Mouse (Mus musculus) ovary, postnatal 14 days (tissue): ENCODE results near the gene Aqp3.
"Not testable (repeated sequence)": the region's sequence is repeated elsewhere in the genome, so short reads cannot be mapped to it uniquely, and the experiment has no call there.

Experiments
- DNase-seq: peaks from one replicate; pipeline ENCODE4 v3.0.0; 2022; ENCODE audit warnings: low spot score

Aqp3 gene

DNA sequence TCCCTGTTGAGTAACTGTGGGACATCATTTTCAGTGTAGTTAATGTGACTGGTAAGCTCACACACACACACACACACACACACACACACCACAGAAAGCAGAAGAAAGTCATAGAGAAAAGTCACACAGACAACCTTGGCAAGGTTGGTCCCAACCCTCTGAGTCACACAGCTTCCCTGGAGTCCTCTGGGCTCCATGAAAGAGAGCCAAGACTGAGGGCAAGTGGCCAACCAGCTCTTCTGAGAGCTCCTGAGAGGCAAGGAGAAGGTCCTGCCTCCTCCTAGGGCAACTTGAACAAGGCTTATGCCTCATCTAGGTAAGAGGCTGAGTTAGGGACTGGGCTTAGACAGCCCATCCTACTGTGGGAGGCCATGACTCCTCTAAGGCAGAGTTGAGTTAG, 4.9 kb upstream of the Aqp3 start:
- no peak for DNase-seq

DNA sequence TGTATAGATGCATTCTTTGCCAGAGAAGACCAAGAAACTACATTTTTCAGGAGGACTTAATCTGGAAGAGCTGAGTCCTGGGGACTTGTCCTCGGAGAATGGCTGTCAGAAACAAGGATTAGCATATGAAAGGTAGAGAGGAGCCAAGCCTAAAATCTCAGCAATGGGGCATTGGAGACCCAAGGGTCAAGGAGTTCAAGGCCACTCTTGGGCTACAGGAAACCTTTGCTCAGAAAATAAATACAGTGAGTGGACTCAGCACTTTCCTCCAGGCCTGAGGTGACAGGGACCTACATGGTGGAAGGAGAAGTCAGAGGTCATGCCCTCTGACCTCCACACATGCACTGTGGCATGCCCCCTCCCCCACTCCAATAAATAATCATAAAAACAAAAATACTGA, 3.0 kb upstream of the Aqp3 start:
- no peak for DNase-seq

DNA sequence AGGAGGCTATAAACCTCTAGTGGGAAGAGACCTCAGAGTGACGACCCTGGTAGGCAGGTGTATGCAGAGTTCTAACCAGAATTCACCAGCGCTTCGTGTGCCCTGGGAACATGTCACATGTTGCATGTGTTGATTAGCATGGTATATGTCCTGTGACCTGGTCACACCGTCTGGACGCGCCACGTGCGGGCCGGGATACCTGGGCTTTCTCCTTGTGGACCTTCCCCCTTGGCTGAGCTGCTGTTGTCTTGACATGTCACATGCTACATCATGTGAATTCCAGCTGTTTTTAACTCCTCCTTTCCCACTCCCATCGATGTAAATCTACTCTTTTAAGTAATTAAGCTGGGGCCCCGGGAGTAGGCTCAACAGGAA, 581 bp upstream of the Aqp3 start:
- no peak for DNase-seq

DNA sequence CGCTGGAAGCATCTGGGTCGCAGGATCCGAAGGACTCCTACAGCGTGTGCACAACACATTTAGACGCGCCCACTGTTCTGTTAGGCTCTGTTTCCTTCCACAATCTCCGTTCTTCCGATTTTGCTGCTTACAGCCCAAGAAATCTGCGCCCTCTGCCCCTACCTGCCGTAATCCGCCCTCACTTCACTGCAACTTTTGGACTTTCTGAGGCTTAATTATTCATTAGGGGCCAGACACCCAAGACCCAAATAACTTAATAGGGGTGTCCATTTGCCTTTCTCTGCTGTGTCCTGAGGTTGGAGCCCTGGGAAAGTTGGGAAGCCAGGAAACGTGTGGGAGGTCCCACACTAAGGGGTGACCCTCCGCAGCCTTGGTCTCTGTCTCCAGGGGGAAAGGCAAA, 602 bp downstream of the Aqp3 start:
- no peak for DNase-seq

DNA sequence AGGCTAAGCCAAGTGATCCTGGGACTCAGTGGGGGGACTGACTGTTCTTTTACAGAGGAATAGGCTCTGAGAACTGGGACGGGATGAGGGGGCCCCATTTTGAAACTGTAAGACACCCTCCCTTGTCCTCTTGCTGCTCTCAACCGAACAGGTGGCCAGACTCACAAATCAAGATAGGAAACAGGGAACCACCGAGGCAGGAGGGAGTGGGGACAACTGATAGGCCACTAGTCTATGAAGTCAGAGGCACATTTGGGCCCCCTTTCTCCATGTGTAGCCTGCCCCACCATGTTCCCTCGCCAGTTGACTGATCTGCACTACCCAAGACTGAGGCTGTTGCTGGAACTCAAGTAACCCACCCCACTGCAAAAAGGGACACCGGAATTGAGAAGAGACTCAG, 1.2 kb downstream of the Aqp3 start:
- no peak for DNase-seq

DNA sequence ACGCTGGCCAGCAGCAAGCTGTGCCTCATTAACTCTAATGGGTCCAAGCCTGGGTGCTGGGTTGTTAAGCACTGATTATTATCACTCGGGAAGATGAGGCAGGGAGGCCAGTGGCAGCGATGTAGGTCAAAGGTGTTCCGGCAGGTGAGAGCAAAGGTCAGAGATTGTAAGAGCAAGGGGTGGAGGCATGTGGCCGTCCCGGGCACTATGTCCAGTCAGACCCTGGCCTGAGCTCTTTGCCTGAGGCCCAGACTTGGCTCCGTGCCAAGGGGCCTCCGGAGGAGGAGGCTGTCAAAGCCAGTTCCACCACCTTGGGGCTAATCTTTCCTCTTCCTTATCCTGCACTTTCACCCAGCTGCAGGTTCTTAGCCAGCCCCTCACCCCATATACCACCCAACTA, 1.8 kb downstream of the Aqp3 start:
- DNase-seq = no peak

DNA sequence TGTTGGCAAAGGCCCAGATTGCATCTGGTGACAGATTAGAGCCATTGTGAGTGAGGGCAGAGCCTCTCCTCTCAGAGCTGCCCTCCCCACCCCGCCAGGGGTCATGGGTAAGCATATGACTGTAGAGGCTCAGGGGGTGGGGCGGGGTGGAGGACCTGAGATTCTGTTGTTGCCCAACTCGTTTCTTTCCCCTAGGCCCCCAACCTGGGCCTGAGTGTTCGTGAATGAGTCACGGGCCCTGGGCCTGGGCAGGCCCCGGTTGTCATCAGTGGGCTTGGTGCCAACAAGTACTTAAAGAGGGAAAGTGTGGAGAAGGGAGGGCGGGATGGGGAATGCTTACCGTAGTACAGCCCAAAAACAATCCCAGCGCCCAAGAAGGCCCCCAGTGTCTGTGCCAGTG, 3.6 kb downstream of the Aqp3 start:
- no peak for DNase-seq

DNA sequence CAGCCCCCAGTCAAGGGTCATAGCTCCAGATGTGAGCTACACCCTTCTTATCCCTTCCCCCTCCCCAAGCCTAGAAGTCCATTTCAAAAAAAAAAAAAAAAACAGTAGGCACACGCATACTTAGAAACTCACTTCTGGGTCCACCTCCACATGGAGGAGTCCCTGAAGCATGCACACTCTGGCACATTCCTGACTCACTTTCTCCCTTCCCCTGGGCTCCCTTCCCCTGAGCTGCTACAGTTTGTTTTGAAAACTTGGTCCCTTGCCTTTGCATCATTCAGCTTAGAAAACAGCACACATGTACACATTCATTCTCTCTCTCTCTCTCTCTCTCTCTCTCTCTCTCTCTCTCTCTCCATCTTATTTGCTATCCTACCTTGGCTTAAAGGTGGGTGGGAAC, 5.0 kb downstream of the Aqp3 start:
- DNase-seq = no peak

DNA sequence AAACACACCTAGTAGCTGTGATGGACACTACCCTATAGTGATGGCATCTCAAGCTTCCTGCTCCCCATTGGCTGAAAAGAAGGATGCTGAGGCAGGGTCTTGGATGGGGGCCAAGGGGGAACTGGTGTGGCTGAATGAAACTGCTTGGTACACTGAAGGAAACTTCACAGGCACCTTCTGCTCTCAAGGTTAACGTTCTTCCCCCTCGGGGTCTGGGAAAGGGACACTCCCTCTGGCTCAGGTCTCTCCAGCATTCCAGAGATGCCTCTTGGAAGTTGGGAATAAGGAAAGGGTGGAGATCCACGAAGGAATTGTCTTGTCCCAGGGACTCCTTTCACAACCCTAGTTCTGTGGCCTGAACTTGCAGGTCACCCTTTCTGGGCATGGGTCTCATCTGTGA, 6.6 kb downstream of the Aqp3 start:
- DNase-seq = no peak

DNA sequence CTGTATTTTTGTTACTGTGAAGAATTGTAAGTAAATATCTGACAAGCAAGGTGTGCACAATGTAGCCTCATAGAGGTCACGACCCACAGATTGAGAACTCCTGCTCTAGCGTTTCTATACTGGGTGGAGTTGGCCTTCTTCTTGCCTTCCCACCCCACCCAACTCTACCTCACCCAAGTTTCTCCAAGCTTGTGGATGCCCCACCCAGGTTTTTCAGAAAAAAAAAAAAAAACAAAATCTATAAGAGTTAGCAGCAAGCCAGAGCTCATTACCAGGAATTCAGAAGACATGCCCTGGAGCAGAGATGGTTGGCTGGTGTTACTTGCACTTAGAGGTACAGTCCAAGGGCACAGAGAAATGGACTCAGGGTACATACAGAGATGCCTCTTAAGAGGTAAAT, 8.3 kb downstream of the Aqp3 start:
- no peak for DNase-seq

DNA sequence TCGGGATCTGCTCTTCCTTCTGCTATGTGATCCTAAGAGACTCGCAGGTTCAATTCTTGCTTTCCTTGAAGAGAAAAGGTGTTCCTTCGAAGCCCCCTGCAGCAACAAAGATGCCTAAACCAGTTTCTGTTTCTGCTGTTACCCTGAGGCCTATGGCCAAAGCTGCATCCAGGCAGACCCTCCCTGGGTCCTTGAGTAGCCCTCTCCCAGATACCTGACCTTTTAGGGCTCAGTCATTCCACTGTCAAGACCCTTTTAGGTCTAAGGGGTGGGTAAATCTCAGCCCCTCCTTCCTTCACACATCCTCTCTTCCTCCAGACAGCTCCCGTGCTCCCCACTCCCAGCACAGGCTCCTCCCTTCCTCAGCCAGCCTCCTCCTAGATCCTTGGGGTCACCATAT, 8.8 kb downstream of the Aqp3 start:
- DNase-seq = no peak

DNA sequence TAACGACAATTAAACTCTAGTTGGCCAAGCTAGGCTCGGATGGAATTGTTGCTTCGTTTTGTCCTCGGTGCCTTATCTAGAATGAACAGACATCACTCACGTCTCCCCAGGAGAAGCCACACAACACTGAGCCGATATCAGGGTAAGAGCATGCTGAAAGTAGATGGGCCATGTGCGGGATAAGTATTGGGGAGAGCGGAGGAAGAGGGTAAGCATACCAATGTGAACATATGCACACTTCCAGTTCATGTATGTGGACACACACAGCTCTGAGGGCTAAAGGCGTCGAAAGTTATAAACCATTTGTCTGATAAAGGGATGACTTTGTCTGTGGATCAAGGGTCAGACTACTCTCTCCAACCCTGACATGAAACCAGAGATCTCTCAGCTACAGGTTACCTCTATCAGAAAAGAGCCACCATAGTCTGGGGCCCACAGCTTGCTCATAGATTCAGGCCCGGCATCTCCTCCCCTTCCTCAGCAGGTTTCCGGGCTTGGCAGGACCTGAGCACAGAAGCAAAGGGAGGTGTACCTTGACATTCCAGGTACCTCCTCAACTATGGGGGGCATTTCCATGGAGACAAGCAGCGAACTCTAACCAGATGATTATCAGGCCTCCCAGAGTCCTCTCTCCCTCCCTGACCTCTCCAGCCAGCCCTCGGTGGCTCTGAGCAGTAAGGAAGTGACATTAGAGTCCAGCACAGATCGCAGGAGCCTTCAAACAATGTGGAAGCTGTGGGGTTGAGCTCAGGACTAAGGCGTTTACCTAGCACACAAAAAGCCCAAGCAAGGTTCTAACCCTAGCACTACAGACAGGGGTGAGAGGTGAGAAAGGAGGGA, 10.3 kb downstream of the Aqp3 start:
- no peak for DNase-seq

DNA sequence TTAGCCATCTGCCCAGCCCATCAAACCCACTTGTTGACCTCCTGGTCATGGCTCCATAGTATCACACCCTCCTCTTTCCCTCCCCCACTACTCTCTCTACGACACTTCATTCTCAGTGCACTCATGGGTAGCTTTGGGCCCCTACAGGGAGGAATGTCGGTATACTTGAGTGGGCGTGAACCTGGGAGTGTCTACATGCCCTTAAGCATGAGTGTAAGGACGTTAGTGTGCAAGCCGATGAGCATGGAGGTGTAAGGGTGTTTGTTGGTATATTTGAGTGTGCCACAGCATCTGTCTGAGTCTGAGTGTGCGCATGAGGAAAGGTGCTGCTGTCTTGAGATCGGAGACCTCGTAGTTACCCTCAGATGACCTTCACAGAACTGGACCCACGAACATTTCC, 11.0 kb downstream of the Aqp3 start:
- DNase-seq = no peak

DNA sequence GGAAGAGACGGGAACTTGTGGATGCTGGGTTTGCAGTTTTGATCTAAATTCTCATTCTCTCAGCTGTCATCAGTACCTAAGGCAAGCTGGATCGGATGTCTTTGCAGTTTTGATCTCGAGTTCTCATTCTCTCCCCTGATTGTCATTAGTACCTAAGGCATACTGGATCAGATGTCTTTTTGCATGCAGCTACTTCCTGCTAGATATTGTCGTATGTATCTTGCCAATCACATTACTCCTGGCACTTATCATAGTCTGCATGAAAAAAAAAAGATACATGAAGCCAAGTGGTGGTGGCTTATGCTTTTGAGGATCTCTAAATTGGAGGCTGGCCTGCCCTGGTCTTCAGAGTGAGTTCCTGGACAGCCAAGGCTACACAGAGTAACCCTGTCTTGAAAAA, 13.2 kb downstream of the Aqp3 start:
- DNase-seq = no peak

DNA sequence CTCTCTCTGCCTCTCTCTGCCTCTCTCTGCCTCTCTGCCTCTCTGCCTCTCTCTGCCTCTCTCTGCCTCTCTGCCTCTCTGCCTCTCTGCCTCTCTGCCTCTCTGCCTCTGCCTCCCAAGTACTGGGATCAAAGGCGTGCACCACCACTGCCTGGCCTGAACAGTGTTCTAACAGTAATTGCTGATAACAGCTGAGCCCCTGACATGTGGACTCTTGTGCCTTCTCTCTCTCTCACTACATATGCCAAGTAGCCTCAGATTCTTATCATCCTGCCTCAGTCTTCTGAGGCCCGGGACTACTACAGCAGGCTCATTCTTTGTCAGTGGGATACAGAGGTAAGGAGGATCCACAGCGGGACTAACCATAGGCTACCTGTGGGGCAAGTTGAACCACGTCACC, 15.2 kb downstream of the Aqp3 start:
- not testable (repeated sequence) for DNase-seq

DNA sequence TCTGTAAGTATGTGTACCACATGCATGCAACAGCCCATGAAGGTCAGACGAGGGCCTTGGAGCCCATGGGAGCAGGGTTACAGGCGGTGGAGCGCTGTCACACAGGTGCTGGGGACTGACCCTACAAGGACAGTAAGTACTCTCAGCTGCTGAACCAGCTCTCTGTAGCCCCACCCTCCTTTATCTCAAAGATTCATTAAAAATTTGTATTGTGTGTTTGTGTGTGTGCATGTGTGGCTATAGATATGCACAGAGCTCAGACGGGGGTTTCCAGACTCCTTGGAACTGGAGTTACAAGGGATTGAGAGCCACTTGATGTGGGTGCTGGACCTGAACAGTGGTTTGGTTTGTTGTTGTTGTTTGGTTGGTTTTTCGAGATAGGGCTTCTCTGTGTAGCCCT, 16.2 kb downstream of the Aqp3 start:
- DNase-seq = no peak

DNA sequence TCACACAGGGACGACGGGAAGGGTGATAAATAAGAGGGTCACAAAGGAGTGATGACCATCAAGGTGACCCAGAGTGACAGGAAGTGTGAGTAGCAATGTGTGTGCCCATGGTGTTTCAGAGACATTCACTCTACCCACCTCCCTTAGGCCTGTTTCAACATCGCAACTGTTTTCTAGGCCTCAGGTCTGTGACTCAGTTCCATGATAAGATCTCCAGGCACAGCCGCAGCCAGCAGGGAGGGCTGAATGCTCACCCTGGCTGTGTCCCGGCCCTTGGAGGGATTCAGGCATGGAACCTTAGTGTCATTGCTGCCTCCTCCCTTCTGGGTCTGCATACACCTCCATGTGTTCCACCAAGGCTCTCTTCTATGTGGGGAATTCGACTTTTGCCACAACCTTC, 19.3 kb downstream of the Aqp3 start:
- DNase-seq = no peak

DNA sequence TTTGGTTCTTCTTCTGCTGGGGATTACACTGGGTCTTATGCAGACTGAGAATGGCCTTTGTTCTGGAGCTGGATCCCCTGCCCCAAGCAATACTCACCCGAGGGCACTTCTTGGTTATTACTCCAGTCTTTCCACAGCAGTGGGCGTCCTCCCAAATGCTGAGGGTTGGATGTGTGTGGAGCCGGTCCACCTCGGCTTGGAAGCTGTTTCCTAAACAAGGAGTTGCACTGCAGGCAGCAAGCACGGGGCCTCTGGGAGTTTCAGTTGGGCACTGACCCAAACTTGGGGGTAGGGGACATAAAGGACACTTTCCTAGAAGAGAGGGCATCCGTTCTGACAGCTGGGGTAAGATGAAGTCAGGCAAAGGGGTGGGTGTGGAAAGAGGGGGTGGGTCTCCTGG, 23.5 kb downstream of the Aqp3 start:
- DNase-seq = no peak

DNA sequence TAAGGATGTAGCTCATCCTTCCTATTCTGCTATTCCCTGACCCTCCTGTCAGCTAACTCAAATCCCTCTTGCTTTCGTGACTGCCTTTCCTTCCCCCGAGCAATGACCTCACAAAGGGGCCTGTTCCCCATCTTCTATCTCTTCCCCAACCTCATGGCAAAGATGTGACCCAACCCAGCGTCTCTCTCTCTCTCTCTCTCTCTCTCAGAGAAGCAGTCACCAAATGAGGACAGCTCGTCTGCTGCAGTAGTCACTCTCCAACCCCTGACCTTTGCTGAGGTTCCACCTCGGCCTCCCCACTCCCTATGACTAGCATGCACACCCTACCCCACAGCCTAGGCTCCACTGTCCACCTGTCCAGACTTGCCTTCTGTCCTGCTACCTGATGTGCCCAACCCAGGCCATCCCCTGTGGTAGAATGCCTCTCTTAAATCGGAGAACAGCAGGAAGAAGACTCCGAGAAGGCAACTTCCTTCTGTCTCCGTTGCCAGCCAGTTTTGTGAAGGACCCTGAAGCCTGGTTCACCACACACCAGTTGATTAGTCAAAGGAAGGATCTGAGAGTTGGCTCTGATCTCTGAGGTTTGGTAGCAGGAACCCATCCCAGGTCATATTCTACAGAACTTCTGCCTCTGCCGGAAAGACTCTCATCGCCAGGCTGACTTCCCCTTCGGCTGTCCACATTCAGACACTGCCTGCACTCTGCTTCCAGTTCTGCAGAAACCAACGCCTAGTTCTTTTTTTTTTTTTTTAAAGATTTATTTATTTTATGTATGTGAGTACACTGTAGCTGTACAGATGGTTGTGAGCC, 24.8 kb downstream of the Aqp3 start:
- no peak for DNase-seq

DNA sequence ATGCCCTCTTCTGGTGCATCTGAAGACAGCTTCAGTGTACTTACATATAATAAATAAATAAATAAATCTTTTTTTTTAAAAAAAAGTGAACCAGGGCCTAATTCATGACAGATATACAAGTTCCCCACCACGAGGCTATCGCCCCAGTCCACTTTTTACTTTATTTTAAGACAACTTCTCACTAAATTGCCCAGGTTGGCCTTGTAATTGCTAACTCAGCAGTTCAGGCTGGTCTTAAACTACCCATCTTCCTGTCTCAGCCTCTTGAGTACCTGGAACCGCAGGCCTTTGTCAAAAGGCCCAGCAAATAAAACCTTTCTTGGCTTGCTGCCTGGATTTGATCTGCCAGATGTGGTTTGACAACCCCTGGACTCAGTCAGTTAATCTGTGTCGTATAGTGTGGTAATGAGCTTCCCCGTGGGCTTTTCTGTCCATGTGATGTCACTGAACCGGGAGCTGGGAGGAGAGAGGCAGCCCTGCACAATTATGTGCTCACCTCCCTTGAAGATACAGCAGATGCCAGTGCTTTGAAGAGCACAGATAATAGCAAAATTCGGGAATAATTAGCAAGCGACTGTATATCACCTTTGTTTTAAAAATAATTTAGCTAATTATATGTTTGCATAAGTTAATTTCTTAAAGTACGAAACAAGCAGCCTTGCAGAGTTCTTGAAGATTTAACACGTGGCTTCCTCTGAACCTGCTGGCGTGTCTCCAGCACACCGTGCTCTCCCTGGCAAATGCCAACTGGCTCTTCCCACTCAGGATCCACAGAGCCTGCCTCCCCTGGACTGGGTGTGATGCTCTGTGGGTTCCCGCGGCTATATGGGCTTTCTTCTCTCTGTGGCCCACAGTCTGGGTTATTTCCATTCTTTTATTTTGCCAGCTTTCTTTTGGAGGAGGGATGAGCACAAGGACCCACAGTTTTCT, 26.2 kb downstream of the Aqp3 start:
- DNase-seq = no peak

DNA sequence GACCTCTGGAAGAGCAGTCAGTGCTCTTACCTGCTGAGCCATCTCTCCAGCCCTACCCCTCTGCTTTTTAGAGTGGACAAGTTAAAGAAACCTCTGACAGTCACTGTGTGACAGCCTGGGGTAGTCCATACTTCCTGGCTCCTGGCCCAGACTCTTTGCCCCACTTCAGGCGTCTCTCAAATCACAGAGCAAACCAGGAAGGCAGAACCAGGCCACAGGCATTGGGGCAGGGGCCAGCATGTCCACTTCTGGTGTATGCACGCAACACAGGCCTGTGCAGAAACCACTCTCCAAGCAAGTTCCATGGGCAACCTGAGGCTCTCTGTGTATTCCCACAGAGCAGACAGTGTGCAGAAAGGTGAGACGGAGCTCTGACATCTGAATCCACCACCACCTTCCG, 32.8 kb downstream of the Aqp3 start:
- no peak for DNase-seq

DNA sequence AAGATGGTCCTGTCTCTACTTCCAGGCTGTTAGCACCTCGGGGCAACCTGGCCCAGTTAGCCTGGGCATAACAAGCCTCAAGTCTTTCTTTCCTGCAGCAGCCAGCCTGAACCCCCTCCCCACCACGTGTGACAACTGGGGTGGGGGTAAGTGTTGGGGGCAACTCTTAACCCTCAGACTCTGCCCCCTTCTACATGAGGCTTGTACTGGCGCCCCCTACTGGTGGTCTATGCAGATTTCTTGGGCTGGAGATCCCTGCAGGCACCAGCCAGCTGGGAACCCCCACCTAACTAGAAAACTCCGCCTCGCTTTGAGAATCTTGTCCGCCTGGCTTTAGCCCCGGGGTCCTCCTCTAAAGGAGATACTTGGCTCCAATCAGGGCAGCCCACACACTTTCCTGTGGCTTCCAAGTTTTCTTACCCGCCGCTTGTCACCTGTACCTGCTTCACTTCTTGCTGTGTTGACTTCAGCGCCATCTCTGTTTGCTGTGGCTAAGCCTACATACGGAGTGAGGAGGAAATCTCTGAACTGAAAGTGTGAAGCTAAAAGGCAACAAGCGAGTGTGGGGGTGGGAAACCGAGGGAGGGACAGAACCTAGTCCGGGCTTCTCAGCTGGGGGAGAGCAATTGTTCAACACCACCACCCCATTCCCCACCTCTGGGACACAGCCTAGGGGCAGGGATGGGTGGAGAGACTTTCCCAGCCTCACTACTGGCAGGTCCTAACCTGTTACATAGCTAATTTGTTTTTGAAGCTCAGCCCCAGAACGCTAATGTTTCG, 33.9 kb downstream of the Aqp3 start:
- DNase-seq = no peak
